20 mouse cellular contexts compared by ENCODE assay signal in the genomic region with DNA sequence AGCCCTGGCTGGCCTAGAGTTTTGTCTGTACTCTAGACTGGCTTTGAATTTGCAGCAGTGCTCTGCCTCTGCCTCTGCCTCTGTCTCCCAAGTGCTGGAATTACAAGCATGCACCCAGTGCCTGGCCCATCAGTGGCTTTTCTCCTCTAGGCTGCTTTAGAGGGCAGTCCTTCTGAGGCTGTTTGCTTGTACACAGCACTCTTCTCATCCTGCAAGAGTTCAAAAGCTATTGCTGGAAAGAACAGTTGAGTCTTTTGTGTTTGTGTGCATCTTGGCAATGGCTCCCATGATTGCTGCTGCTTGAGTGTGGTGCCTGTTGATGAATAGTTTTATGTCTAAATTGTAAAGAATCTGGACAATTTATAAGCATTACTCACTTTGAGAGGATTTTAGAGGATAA. TPM values are rescaled to one million over a fixed set of nuclear protein-coding genes. Genes with fewer than 3 reads are reported as not detected.
DNase-seq lines count a peak whose midpoint lies in the region; ATAC-seq and TF ChIP-seq lines count a peak whose summit lies in the region.
"Had no signal": no experiment of that assay in that cellular context is flagged by ENCODE, and none has a peak within 500 bp of the region (broad histone marks: within the 10 kb centered on the region; RNA-seq: fewer than 3 reads in every experiment).

No protein-coding gene starts in this region.

- intact Hi-C loops in heart, postnatal 14 days (cut with DNase I), result no loop called here

- H3K36me3 ChIP-seq in heart, embryonic 16.5 days (ENCODE audit: control insufficient read depth, insufficient read depth), result peaks cover 7% of the 10 kb centered on the region; the same call in 1 of the 2 replicates
- no peaks in the 10 kb centered on the region for H3K36me3 ChIP-seq in kidney, embryonic 16.5 days (ENCODE audit: insufficient read depth, low read length)
- H3K36me3 ChIP-seq in kidney, adult 2 months (ENCODE audit: control insufficient read depth, insufficient read depth, low read length), result no peaks in the 10 kb centered on the region
- H3K36me3 ChIP-seq: limb, embryonic 15.5 days; neural tube, embryonic 12.5 days had no signal

- peak overlapping the region; percentile 72 for H3K27ac ChIP-seq in heart, embryonic 16.5 days (ENCODE audit: low read length)
- peak overlapping the region; percentile 57 for H3K27ac ChIP-seq in kidney, embryonic 16.5 days (ENCODE audit: low read length)
- no peak overlapping the region for H3K27ac ChIP-seq in kidney, adult 2 months (ENCODE audit: insufficient read depth, low read depth, low read length)
- H3K27ac ChIP-seq: limb, embryonic 15.5 days; neural tube, embryonic 12.5 days had no signal

- H3K27me3 ChIP-seq in heart, embryonic 16.5 days (ENCODE audit: control insufficient read depth, insufficient read depth, low read length), result no peaks in the 10 kb centered on the region
- H3K27me3 ChIP-seq in kidney, embryonic 16.5 days (ENCODE audit: insufficient read depth, low read length), result no peaks in the 10 kb centered on the region
- H3K27me3 ChIP-seq in kidney, adult 2 months (replicated peaks; ENCODE audit: control insufficient read depth, insufficient read depth, low read length), result no peaks in the 10 kb centered on the region
- H3K27me3 ChIP-seq: limb, embryonic 15.5 days; neural tube, embryonic 12.5 days; Patski had no signal

- H3K9ac ChIP-seq in heart, embryonic 16.5 days (ENCODE audit: low read length), result no peak overlapping the region; the same call in 1 of the 2 replicates
- no peak overlapping the region for H3K9ac ChIP-seq in kidney, embryonic 16.5 days (replicated peaks; ENCODE audit: low read length)
- H3K9ac ChIP-seq: limb, embryonic 15.5 days; liver, postnatal 0 days; neural tube, embryonic 12.5 days had no signal

- DNase-seq in adrenal gland, adult 2 months, result peak; percentile 36
- DNase-seq in adrenal gland, adult 18-20 months (ENCODE audit: low spot score in 2 of 2), result no peak
- DNase-seq in heart, postnatal 14 days, result no peak
- no peak for DNase-seq in kidney, adult 2 months
- peak; percentile 68 for DNase-seq in 3T3-L1 (ENCODE audit: low read depth, low spot score)
- DNase-seq: cerebellum, adult 11 months; cerebellum, postnatal 25 days; liver, postnatal 0 days; right cerebral cortex, postnatal 25 days; thymus, postnatal 4 days had no signal

- ATAC-seq in heart, embryonic 16.5 days (replicated peaks; ENCODE audit: extremely low read depth, insufficient read depth, low FRiP score), result no peak; the same call in 1 of the 2 replicates
- no peak for ATAC-seq in kidney, embryonic 16.5 days (ENCODE audit: low FRiP score, low TSS enrichment)
- ATAC-seq in CD4-positive, CD25-positive, alpha-beta regulatory T cell, adult 4 months, result no peak
- ATAC-seq: liver, postnatal 0 days; midbrain, embryonic 16.5 days; Patski had no signal

- TF ChIP-seq CTCF in kidney, adult 2 months (conservative IDR thresholded peaks at IDR 0.05; ENCODE audit: insufficient read depth, insufficient read length, low read depth, low read length), result no peak

- peaks cover 9% of the 10 kb centered on the region; the same call in 1 of the 2 replicates for H3K9me3 ChIP-seq in heart, embryonic 16.5 days (replicated peaks; ENCODE audit: control insufficient read depth, low read length)
- H3K9me3 ChIP-seq in kidney, embryonic 16.5 days (ENCODE audit: low read length), result peaks cover 5% of the 10 kb centered on the region; the same call in 1 of the 2 replicates
- H3K9me3 ChIP-seq: limb, embryonic 15.5 days had no signal

- H3K4me1 ChIP-seq in heart, embryonic 16.5 days (ENCODE audit: control insufficient read depth, insufficient read depth, low read length), result peaks cover 31% of the 10 kb centered on the region
- H3K4me1 ChIP-seq in kidney, embryonic 16.5 days (ENCODE audit: insufficient read depth, low read length), result peaks cover 30% of the 10 kb centered on the region
- H3K4me1 ChIP-seq in kidney, adult 2 months (ENCODE audit: control insufficient read depth, insufficient read depth, low read length), result peaks cover 17% of the 10 kb centered on the region

- H3K4me3 ChIP-seq in heart, embryonic 16.5 days (ENCODE audit: low read length), result no peak overlapping the region
- H3K4me3 ChIP-seq in kidney, embryonic 16.5 days (ENCODE audit: low read length), result no peak overlapping the region
- H3K4me3 ChIP-seq in kidney, adult 2 months (ENCODE audit: insufficient read depth, low read depth, low read length), result no peak overlapping the region
- H3K4me3 ChIP-seq: limb, embryonic 15.5 days; neural tube, embryonic 12.5 days had no signal

- TF ChIP-seq POLR2A in kidney, adult 2 months (IDR thresholded peaks at IDR 0.05; ENCODE audit: low read depth, low read length), result no peak

- no peak overlapping the region for H3K4me2 ChIP-seq in heart, embryonic 16.5 days (ENCODE audit: low read depth, low read length)
- no peak overlapping the region for H3K4me2 ChIP-seq in kidney, embryonic 16.5 days (replicated peaks; ENCODE audit: low read depth, low read length)
- H3K4me2 ChIP-seq: limb, embryonic 15.5 days; neural tube, embryonic 12.5 days had no signal

RNA-seq across cellular contexts. Expression of a gene that starts 52.9 kb away (rescaled TPM):
- total RNA-seq in adrenal gland, adult 2 months (2021), result not detected
- polyA plus RNA-seq in adrenal gland, adult 2 months (2012; rRNA removed), result not detected in 2 replicates
- not detected for total RNA-seq in adrenal gland, adult 18-20 months (2021)
- polyA plus RNA-seq in heart, embryonic 16.5 days (2015; fragmentation: Nextera tagmentation; extraction: Ambion mirVana), result 0.14 and 0.22 TPM in 2 replicates
- not detected for total RNA-seq in heart, postnatal 14 days (2021)
- polyA plus RNA-seq in kidney, embryonic 16.5 days (2015; fragmentation: Nextera tagmentation; extraction: Ambion mirVana), result 0.09 TPM in 1 of 2 replicates, not detected in the other
- 0.05 and 0.11 TPM in 2 replicates for polyA plus RNA-seq in kidney, adult 2 months (2012; rRNA removed)
- polyA plus RNA-seq in CD4-positive, CD25-positive, alpha-beta regulatory T cell, adult 4 months (2017; shearing (Covaris generic)), result under 1 TPM; 0.11 to 0.20 TPM
- total RNA-seq: gastrocnemius, postnatal 4 days; layer of hippocampus, adult 18-20 months; left cerebral cortex, adult 18-20 months had no signal
- polyA plus RNA-seq: Patski had no signal

Comparison
In these comparisons a context has a peak if more than half of its experiments do, and no peak if none do; other contexts are left out.
1. DNase-seq: peak in adrenal gland, adult 2 months (single experiment) and 3T3-L1 (single experiment); none in adrenal gland, adult 18-20 months (0 of 2), heart, postnatal 14 days (0 of 2) and kidney, adult 2 months (single experiment).